Mouse (Mus musculus) liver, embryonic 14.5 days (tissue): ENCODE results near the gene Sema7a.

ENCODE experiments used
- CTCF ChIP-seq: IDR thresholded peaks from 2 replicates; pipeline ENCODE4 v1.5.1; 2016; ENCODE audit warnings: antibody characterized with exemption, low read depth, control low read depth
- EP300 ChIP-seq: IDR thresholded peaks from 2 replicates; pipeline ENCODE4 v1.6.1; 2016; ENCODE audit warnings: antibody characterized with exemption, low read depth

GRCm38 (mm10) chr9:57901601-57902000 lies 38.3 kb upstream of the Sema7a start:
- TF ChIP-seq EP300: no peak
- no peak for TF ChIP-seq CTCF
